ENCODE assay signal across 28 mouse cellular contexts in genomic region chr8:88144041-88144440, GRCm38 (mm10).
"Had no signal": no experiment of that assay in that cellular context is flagged by ENCODE, and none has a peak within 500 bp of the region (broad histone marks: within the 10 kb centered on the region; RNA-seq: fewer than 3 reads in every experiment).

No protein-coding gene starts in this region.

- DNase-seq: gastrocnemius, postnatal 14 days; gastrocnemius, postnatal 36 days; heart, adult 11 months; heart, adult 2 months; heart, postnatal 14 days; heart, postnatal 36 days; kidney, adult 11 months; kidney, adult 2 months; kidney, adult 9 months; kidney, postnatal 14 days; kidney, postnatal 36 days; layer of hippocampus, adult 9-11 months; liver; liver, embryonic 13.5 days; liver, postnatal 0 days had no signal

- H3K4me3 ChIP-seq: heart, adult 2 months; heart, embryonic 13.5 days; heart, embryonic 15.5 days; hindbrain, embryonic 13.5 days; hindbrain, embryonic 15.5 days; kidney, embryonic 15.5 days; left cerebral cortex, adult 2 months; limb, embryonic 10.5 days; limb, embryonic 12.5 days; liver, embryonic 13.5 days; liver, embryonic 15.5 days had no signal

- H3K4me1 ChIP-seq: limb, embryonic 10.5 days; limb, embryonic 12.5 days had no signal

- H3K9me3 ChIP-seq: heart, embryonic 13.5 days; heart, embryonic 15.5 days; hindbrain, embryonic 13.5 days; hindbrain, embryonic 15.5 days; kidney, embryonic 15.5 days; limb, embryonic 10.5 days; limb, embryonic 12.5 days; liver, embryonic 13.5 days; liver, embryonic 15.5 days had no signal

- ATAC-seq: hindbrain, postnatal 0 days; intestine, embryonic 16.5 days; liver, postnatal 0 days had no signal

- H3K27me3 ChIP-seq: heart, embryonic 13.5 days; heart, embryonic 15.5 days; hindbrain, embryonic 13.5 days; hindbrain, embryonic 15.5 days; kidney, embryonic 15.5 days; limb, embryonic 12.5 days; liver, embryonic 13.5 days; liver, embryonic 15.5 days had no signal

- H3K9ac ChIP-seq: heart, embryonic 13.5 days; heart, embryonic 15.5 days; hindbrain, embryonic 13.5 days; hindbrain, embryonic 15.5 days; kidney, embryonic 15.5 days; limb, embryonic 12.5 days; liver, embryonic 13.5 days; liver, embryonic 15.5 days; liver, postnatal 0 days had no signal

- H3K27ac ChIP-seq: heart, adult 2 months; heart, embryonic 13.5 days; heart, embryonic 15.5 days; hindbrain, embryonic 13.5 days; hindbrain, embryonic 15.5 days; hindbrain, postnatal 0 days; kidney, embryonic 15.5 days; kidney, postnatal 0 days; left cerebral cortex, adult 2 months; limb, embryonic 10.5 days; limb, embryonic 12.5 days; liver, embryonic 13.5 days; liver, embryonic 15.5 days had no signal

- H3K4me2 ChIP-seq: heart, embryonic 13.5 days; heart, embryonic 15.5 days; hindbrain, embryonic 13.5 days; hindbrain, embryonic 15.5 days; kidney, embryonic 15.5 days; limb, embryonic 12.5 days; liver, embryonic 11.5 days; liver, embryonic 13.5 days; liver, embryonic 15.5 days had no signal
